Mouse (Mus musculus): Measurements from ENCODE around the gene Gm4779. TPM values are rescaled to one million over a fixed set of nuclear protein-coding genes. Genes with fewer than 3 reads are reported as not detected.

The Gm4779 gene
- polyA plus RNA-seq (2015; fragmentation: Nextera tagmentation; extraction: Ambion mirVana), result 0.41 and 0.72 TPM in 2 replicates

DNA sequence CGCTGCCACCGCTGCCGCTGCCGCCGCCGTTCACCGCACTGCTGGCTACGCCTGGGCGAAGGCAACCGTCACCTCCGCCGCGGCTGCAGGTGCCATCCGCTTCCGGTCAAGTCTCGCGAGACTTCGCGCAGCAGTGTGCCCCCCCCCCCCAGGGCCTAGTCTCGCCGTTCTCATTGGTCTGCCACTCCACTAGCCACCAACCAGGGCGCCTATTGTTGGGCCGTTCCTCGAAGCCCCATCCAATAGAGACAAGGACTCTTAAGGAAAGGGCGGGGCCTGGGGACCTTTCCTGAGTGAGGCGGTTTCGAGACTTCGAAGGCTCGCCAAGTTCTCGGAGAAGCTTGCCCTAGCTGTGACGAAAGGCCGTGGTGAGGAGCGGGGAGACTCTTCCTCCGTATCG lies at the start of gene Gm4779, which contains the start of gene 8030474K03Rik:
Gm4779 (minus strand) TSS at position 82 of the 400 bp plus-strand sequence.
8030474K03Rik (plus strand) TSS at position 315 of the 400 bp plus-strand sequence.

Other genes starting within 250 kb of the Gm4779 start
- 67.2 and 75.3 TPM in 2 replicates for gene Ogt, start 154.4 kb downstream of the Gm4779 start, polyA plus RNA-seq (2015; fragmentation: Nextera tagmentation; extraction: Ambion mirVana)
- 1.5 and 2.1 TPM in 2 replicates for gene Cxcr3, start 60.2 kb downstream of the Gm4779 start, polyA plus RNA-seq (2015; fragmentation: Nextera tagmentation; extraction: Ambion mirVana)
- 0.38 and 0.42 TPM in 2 replicates for gene 8030474K03Rik, start 233 bp upstream of the Gm4779 start, polyA plus RNA-seq (2015; fragmentation: Nextera tagmentation; extraction: Ambion mirVana)
- 5.0 and 6.1 TPM in 2 replicates for gene Nhsl2, start 55.0 kb upstream of the Gm4779 start, polyA plus RNA-seq (2015; fragmentation: Nextera tagmentation; extraction: Ambion mirVana)

Data from spleen, postnatal 0 days (tissue).